Mouse (Mus musculus): ENCODE measurements at regions not wholly inside any gene's neighbourhood (a gene's known extent, or its start where the extent isn't known, plus 50 kb on each side); places are given as distances from the start of the nearest gene placed in this dataset.

- DNase-seq: no peak
Observed at GRCm38 (mm10) chr10:95032760-95033716, 88.4 kb upstream of the Plxnc1 start.

DNA sequence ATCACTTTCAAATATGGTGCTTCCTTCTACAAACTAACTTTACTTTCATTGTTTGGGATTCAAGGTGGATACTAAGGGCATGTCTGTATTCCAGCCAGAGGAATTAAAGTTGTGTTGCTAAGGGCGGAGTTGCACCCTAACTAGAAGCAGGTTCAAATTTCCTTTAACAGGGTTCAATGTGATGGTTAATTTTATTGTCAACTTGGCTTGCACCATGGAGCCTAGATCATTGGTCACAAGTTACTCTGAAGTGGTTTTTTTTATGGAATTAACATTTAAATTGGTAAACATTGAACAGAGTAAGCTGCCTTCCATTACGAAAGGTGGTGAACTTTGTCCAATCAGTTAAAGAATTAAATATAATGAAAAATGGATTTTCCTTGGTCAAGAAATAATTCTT is 86.7 kb upstream of the Plxnc1 start:
- DNase-seq: no peak

DNA sequence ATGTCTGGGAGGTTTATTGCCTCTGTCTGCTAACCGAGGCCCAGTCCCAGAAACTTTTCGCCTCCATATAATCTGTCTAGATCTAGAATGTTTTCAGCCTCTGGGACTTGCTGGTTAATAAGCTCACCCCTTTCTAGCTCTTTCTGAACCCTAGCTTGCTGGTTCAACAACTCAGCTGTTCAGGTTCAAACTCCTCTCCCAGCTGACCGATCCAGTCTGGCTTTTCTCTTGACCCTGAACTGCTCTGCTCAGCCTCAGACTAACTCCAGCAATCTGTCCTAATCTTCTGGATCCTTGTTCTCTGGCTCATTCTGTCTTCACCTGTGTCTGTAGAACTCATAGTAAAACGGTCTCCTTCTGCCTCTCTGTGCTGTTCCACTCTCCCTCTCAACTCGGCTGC is 86.2 kb upstream of the Plxnc1 start:
- DNase-seq: no peak

DNA sequence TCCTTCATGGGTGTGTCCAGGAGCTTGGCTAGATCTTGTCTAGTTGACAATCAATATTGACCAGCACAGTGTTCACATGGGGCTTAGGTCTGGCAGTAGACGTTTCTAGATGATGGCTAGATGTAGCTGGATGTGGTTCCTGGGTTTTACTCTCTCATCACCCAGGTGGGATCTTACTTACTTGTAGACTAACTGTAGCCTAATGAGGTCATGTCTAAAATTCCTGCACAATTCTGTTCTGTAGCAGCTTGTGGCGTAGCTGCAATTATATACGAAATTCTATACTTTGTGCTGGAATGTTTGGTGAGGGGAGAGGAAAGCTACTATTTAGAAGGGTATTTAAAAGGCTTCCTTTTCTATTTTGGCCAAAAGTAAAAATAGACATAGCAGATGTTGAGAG is 84.9 kb upstream of the Plxnc1 start:
- DNase-seq: no peak

GRCm38 (mm10) chr10:95025569-95026327 is 81.1 kb upstream of the Plxnc1 start:
- no peak for DNase-seq

DNA sequence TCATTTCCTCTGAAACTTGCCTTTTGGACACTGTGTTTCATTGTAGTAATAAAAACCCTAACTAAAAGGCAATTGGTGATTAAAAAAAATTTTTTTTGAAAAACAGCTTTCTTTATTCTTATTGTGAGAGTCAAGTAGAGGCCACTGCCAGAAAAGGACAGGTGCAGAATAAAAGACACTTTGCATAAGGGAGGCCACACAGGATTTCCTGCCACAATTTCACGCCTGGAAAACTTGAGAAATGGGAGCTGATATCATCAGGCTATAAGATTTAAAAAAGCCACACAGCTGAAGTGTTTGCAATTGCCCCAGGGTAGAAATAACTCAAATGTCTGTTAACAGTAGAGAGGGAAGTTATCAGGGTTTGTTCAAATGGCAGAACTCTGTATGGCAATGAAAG is 76.6 kb upstream of the Plxnc1 start:
- no peak for DNase-seq

GRCm38 (mm10) chr10:95016896-95017295 is 72.3 kb upstream of the Plxnc1 start:
- DNase-seq: no peak

GRCm38 (mm10) chr10:95015298-95015951 is 70.8 kb upstream of the Plxnc1 start:
- no peak for DNase-seq

DNA sequence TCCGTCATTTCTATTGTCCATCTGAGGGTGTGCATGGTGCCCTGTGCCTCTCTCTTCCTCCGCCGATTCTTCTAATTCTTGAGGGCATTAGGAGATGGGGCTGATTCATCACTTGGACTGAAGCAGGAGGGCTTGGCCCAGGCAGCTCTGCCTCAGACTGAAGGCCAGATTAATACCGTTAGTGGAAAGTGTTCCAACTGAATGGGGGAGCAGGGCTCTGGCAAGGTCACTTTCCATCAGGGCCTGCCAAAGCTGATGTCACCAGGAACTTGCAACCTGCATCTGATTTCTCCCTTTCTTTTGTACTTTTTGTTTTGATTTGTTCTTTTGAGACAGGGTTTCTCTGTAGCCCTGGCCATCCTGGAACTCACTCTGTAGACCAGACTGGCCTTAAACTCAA is 69.3 kb upstream of the Plxnc1 start:
- DNase-seq: peak; percentile 88 to 89

GRCm38 (mm10) chr10:95013213-95013915 is 68.7 kb upstream of the Plxnc1 start:
- peak in 1 of 2 experiments; percentile 30 for DNase-seq

- DNase-seq: no peak
Observed at GRCm38 (mm10) chr10:95010333-95010732, 65.7 kb upstream of the Plxnc1 start.

- no peak for DNase-seq
Observed at GRCm38 (mm10) chr10:95009081-95009480, 64.4 kb upstream of the Plxnc1 start.

GRCm38 (mm10) chr10:95004065-95004763 is 59.6 kb upstream of the Plxnc1 start:
- peak; percentile 51 to 72 for DNase-seq

DNA sequence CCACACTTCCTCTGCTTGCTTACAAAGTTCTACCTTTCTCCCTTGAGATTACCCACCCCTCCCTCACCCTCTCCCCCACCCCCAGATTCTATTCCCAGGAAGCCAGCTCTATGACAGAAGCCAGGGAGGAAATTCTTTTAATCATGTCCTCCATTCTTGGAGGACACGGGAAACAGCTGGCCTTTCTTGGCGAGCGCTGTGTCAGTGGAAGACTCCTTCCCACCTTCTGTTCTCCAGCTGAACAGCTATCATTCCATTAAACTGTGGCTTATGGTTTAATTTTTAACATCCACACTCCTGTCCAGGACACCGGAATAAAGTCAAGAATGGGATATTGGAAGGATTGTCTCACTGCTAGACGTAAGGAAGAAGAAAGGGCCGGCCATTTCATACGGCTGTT is 59.0 kb upstream of the Plxnc1 start:
- DNase-seq: peak; percentile 41 to 65

DNA sequence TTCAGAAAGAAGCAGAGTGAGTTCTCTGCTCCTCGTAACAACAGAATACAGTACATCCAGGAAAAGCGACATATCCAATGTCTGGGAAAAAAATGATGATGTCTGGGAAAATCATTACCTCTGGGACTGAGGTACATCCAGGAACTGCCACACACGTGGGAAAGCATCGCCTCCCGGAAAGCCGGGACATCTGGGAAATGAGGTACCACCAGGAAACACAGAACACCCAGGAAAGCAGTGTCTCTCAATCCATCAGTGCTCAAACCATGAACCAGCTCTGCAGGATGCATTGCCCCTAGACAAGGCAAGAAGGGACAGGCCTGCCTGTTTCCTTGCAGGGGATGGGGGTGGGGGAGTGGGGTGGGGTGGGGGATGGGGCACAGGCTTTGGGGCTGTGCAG is 57.0 kb upstream of the Plxnc1 start:
- DNase-seq: no peak

DNA sequence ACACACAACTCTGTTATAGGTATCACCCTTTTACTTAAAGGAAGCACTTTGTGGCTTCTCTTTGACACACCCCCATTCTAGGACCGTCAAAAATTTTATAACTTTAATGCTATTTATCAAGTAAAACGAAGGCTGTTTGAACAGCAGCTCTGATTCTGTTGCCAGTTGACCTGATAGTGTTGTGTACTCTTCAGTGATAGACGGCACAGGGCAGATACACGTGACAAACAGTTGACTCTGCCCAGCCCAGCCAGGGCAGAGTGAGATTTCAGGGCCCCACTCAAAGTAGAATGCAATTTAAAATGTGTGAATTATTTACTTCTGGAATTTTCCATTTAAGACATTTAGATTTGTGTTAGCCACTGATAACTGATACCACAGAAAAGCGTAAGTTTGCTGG is 55.1 kb upstream of the Plxnc1 start:
- no peak for DNase-seq
